Mouse (Mus musculus): ENCODE results near the gene Hemgn. TPM values are rescaled to one million over a fixed set of nuclear protein-coding genes. Genes with fewer than 3 reads are reported as not detected.

Gene Hemgn
- total and polyA plus RNA-seq, 2 experiments from 2014 or later = 0.37 TPM; not detected in 1

DNA sequence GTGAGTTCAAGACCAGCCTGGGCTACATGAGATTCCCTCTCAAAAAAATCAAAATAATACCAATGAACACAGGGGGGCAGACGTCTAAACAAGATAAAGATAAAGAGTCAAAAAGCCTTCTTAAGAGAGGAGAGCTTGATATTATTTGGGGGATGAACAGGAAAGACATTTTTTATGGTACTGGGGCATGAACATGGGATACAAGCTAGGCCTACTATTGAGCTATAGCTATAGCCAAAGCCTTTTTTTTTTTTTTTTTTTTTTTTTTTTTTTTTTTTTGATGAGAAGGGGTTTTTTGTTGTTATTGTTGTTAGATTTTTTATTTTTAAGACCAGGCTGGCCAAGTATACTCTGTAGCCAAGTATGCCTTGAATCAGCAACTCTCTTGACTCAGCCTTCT lies 1.2 kb downstream of the Hemgn start:
- H3K27ac ChIP-seq (ENCODE audit: low read depth) = no peak overlapping the region
- no peaks in the 10 kb centered on the region for H3K9me3 ChIP-seq (replicated peaks; ENCODE audit: control insufficient read depth, low read length)
- no peak overlapping the region for H3K9ac ChIP-seq (replicated peaks; ENCODE audit: low read depth, low read length)
- DNase-seq (ENCODE audit: low spot score) (no peak), ATAC-seq (ENCODE audit: insufficient read depth, low read depth) (no peak)
- no peak overlapping the region for H3K4me2 ChIP-seq (ENCODE audit: low read depth, low read length)
- H3K36me3 ChIP-seq (replicated peaks; ENCODE audit: control insufficient read depth, insufficient read depth, low read length) = no peaks in the 10 kb centered on the region
- no peaks in the 10 kb centered on the region for H3K27me3 ChIP-seq (ENCODE audit: control insufficient read depth, insufficient read depth, low read length)
- H3K4me1 ChIP-seq (ENCODE audit: control insufficient read depth, insufficient read depth) = no peaks in the 10 kb centered on the region
- H3K4me3 ChIP-seq (ENCODE audit: low read depth, low read length) = no peak overlapping the region
- no peak for TF ChIP-seq EP300 (IDR thresholded peaks at IDR 0.05; ENCODE audit: low read depth)
- TF ChIP-seq CTCF (IDR thresholded peaks at IDR 0.05; ENCODE audit: low read depth) = no peak
- WGBS = 24% methylated on average over 1 of the region's 1 CpGs

DNA sequence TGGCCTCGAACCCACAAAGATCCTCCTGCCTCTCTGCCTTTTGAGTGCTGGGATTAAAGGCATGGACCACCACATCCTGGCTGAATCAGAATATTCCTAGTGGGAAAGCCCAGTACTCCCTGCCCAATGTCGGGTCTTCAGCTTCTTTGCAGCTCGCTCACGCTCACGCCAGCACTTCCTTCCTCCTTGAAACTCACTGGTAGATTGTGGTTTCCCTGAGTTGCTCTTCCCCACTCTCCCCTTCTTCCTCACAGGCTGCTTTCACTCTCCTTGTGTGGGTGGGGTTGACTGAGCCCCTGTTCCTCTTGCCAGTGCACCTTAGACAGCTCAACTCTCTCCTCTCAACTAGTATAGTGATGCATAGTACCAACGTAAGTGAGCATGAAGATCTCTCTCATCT lies 1.8 kb downstream of the Hemgn start:
- Histone ChIP-seq H3K27ac (ENCODE audit: low read depth) (no peak overlapping the region), H3K4me2 (ENCODE audit: low read depth, low read length) (no peak overlapping the region), H3K4me3 (ENCODE audit: low read depth, low read length) (no peak overlapping the region), H3K9ac (replicated peaks; ENCODE audit: low read depth, low read length) (no peak overlapping the region), H3K9me3 (replicated peaks; ENCODE audit: control insufficient read depth, low read length) (no peaks in the 10 kb centered on the region), H3K36me3 (replicated peaks; ENCODE audit: control insufficient read depth, insufficient read depth, low read length) (no peaks in the 10 kb centered on the region), H3K27me3 (ENCODE audit: control insufficient read depth, insufficient read depth, low read length) (no peaks in the 10 kb centered on the region), H3K4me1 (ENCODE audit: control insufficient read depth, insufficient read depth) (no peaks in the 10 kb centered on the region)
- TF ChIP-seq EP300 (IDR thresholded peaks at IDR 0.05; ENCODE audit: low read depth) = no peak
- TF ChIP-seq CTCF (IDR thresholded peaks at IDR 0.05; ENCODE audit: low read depth) = no peak
- 60% methylated on average over 6 of the region's 6 CpGs for WGBS
- DNase-seq (ENCODE audit: low spot score) (no peak), ATAC-seq (ENCODE audit: insufficient read depth, low read depth) (no peak)

DNA sequence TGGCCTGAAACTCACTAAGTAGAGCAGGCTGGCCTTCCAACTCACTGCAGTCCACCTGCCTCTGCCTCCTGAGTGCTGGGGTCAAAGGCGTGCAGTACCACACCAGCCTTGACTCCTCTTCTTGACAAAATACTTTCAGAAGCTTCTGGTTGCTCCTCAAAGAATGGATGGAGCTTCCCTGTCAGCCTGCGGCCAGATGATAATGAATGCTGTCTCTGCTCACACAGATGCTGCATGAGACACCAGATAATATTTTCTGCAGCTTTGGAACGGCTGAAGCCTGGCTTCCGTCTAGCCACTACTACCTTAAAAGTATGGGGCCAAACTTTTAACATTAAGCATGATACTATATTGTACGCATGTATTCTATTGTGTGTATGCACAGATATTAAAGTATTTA lies 2.6 kb downstream of the Hemgn start:
- H3K9ac ChIP-seq (replicated peaks; ENCODE audit: low read depth, low read length) = no peak overlapping the region
- no peaks in the 10 kb centered on the region for H3K9me3 ChIP-seq (replicated peaks; ENCODE audit: control insufficient read depth, low read length)
- DNase-seq (ENCODE audit: low spot score) (no peak), ATAC-seq (ENCODE audit: insufficient read depth, low read depth) (no peak)
- H3K4me1 ChIP-seq (ENCODE audit: control insufficient read depth, insufficient read depth) = no peaks in the 10 kb centered on the region
- H3K4me3 ChIP-seq (ENCODE audit: low read depth, low read length) = no peak overlapping the region
- H3K36me3 ChIP-seq (replicated peaks; ENCODE audit: control insufficient read depth, insufficient read depth, low read length) = no peaks in the 10 kb centered on the region
- TF ChIP-seq EP300 (IDR thresholded peaks at IDR 0.05; ENCODE audit: low read depth) (no peak), CTCF (IDR thresholded peaks at IDR 0.05; ENCODE audit: low read depth) (no peak)
- H3K27ac ChIP-seq (ENCODE audit: low read depth) = no peak overlapping the region
- no peak overlapping the region for H3K4me2 ChIP-seq (ENCODE audit: low read depth, low read length)
- 78% methylated on average over 5 of the region's 5 CpGs for WGBS
- no peaks in the 10 kb centered on the region for H3K27me3 ChIP-seq (ENCODE audit: control insufficient read depth, insufficient read depth, low read length)

DNA sequence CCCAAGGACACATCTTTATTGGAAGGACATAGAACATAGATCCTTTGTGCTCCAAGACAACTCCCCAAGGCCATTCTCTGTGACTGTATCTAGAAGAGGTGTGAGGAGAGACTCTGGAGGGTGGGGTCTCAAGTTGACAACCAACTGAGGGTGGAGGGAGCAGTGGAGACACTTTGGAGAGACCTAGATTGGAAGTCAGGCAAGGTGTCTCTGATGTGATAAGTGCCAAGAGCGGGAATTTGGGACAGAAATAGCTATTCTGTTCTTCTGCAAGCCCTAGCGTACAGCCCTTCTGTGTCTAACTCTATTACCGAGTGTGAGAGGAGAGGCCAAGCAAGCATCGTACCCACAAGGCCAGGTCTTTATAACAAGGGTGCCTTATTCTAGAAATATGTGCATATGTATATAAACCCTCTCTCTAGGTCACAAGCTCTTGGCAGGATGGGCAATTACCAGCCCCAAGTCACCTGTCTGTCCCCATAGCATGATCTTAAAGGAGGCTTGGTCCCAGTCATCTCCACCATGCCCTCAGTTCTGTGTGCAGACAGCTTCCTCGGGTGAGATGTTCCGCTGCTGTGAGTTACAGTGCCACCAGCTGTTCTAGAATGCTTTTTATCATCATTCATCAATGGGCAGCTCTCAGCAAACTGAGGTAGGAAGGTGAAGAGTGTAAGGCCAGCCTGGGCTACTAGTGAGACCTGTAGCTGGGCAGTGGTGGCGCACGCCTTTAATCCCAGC lies 6.2 kb downstream of the Hemgn start:
- Histone ChIP-seq H3K36me3 (replicated peaks; ENCODE audit: control insufficient read depth, insufficient read depth, low read length) (no peaks in the 10 kb centered on the region), H3K27ac (ENCODE audit: low read depth) (no peak overlapping the region), H3K4me1 (ENCODE audit: control insufficient read depth, insufficient read depth) (no peaks in the 10 kb centered on the region), H3K4me3 (ENCODE audit: low read depth, low read length) (no peak overlapping the region), H3K9me3 (replicated peaks; ENCODE audit: control insufficient read depth, low read length) (no peaks in the 10 kb centered on the region), H3K9ac (replicated peaks; ENCODE audit: low read depth, low read length) (no peak overlapping the region), H3K27me3 (ENCODE audit: control insufficient read depth, insufficient read depth, low read length) (no peaks in the 10 kb centered on the region), H3K4me2 (ENCODE audit: low read depth, low read length) (no peak overlapping the region)
- TF ChIP-seq CTCF (IDR thresholded peaks at IDR 0.05; ENCODE audit: low read depth) (no peak), EP300 (IDR thresholded peaks at IDR 0.05; ENCODE audit: low read depth) (no peak)
- no peak for ATAC-seq (ENCODE audit: insufficient read depth, low read depth)
- DNase-seq (ENCODE audit: low spot score) = no peak
- 76% methylated on average over 8 of the region's 8 CpGs for WGBS

DNA sequence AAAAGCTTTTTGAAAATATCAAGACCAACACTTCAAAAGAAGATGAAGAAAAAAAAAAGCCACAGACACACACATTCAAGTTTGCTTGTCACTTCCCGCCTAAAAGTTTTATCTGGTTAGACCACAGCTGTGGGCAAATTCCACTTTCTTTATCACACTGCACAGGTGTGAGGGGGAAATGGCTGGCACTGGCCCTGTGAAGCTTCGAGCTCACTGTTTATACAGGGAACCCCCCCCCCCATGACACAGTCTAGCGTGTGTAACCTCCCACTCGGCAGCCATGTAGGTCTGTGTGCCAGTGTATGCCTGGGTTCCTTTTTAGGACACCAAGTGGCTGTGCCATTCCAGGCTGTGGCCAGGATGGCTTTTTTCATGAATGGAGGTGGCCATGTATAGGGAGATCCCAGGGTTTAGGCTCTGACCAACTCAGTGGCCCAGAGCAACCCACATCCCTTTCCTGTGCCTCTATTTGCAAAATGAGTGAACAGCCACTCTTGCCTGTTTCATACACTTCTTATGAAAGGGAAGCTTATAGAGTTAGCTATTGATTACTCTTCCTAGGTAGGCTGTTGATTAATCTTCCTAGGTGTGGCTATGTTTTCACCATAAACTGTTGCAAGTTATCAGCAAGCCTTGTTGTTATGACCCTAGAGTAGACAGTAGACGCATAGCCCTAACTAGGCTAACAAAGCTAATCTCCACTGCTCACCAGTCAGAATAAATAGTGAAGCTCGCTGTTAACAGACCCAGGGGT lies 9.1 kb downstream of the Hemgn start:
- Histone ChIP-seq H3K9me3 (replicated peaks; ENCODE audit: control insufficient read depth, low read length) (no peaks in the 10 kb centered on the region), H3K9ac (replicated peaks; ENCODE audit: low read depth, low read length) (no peak overlapping the region), H3K4me1 (ENCODE audit: control insufficient read depth, insufficient read depth) (no peaks in the 10 kb centered on the region), H3K4me2 (ENCODE audit: low read depth, low read length) (no peak overlapping the region; the same call in 1 of the 2 replicates), H3K36me3 (replicated peaks; ENCODE audit: control insufficient read depth, insufficient read depth, low read length) (no peaks in the 10 kb centered on the region), H3K27me3 (ENCODE audit: control insufficient read depth, insufficient read depth, low read length) (no peaks in the 10 kb centered on the region), H3K4me3 (ENCODE audit: low read depth, low read length) (no peak overlapping the region), H3K27ac (ENCODE audit: low read depth) (no peak overlapping the region)
- TF ChIP-seq CTCF (IDR thresholded peaks at IDR 0.05; ENCODE audit: low read depth) (no peak), EP300 (IDR thresholded peaks at IDR 0.05; ENCODE audit: low read depth) (no peak)
- DNase-seq (ENCODE audit: low spot score) = no peak
- ATAC-seq (ENCODE audit: insufficient read depth, low read depth) = no peak
- 62% methylated on average over 6 of the region's 6 CpGs for WGBS
